Mouse (Mus musculus): ENCODE results near the gene Irf2bpl.

- TF ChIP-seq CTCF (IDR thresholded peaks at IDR 0.05; ENCODE audit: insufficient read depth, low read length) (no peak), POLR2A (IDR thresholded peaks at IDR 0.05; ENCODE audit: borderline replicate concordance, extremely low read depth, low read depth, low read length) (no peak)
These were observed 25.4 kb downstream of the Irf2bpl start for GRCm38 (mm10) chr12:86858983-86859872.

All from lung, adult 2 months (tissue).